Mouse (Mus musculus) retina, embryonic 14.5 days (tissue): ENCODE measurements at regions not wholly inside any gene's neighbourhood (a gene's known extent, or its start where the extent isn't known, plus 50 kb on each side); places are given as distances from the start of the nearest gene placed in this dataset.

Experiments used
- DNase-seq: peaks from one replicate; pipeline ENCODE4 v3.0.0-alpha.2; 2015; ENCODE audit warnings: low spot score

- no peak for DNase-seq
Measured at GRCm38 (mm10) chr13:51299047-51299760, 109.2 kb upstream of the S1pr3 start.

DNA sequence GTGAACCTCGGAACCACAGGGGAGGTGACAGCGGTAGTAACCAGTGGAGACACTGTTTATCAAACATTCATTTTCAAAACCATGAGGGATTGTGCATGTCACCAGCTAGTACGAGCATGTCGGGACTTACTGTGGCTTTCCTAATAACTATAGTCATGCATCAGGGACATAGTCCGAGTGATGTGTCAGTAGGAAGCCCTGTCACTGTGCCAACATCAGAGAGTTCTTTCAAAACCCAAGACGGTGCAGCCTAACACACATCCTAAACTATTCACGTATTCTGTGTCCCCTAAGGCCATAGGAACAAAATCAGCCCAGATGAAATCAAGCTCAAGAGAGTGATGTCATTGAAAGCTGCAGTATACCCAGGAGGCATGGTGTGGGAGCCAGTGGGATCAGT, 107.0 kb upstream of the S1pr3 start:
- no peak for DNase-seq

- DNase-seq = no peak
Measured at GRCm38 (mm10) chr13:51303112-51303511, 105.3 kb upstream of the S1pr3 start.

DNA sequence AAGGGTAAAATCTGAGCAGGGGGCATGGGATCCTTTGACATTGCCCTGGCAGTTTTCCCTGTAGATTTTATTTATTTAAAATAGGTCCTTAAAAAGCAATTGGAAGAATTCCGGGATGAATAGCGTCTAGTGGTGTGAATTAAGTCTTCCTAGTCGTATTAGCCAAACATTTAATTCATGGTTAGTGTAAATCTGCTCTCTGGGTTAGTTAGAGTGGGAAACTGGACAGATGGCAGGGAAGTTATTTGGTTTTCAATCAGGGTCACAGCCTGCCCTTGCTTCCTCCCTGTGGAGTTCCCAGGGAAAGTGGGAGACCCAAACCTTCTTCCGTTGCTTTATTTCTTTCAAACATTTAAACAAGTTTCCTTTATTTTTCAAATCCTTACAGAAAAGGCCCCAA, 103.8 kb upstream of the S1pr3 start:
- DNase-seq = no peak

- no peak for DNase-seq
Measured at GRCm38 (mm10) chr13:51309446-51309845, 99.0 kb upstream of the S1pr3 start.

DNA sequence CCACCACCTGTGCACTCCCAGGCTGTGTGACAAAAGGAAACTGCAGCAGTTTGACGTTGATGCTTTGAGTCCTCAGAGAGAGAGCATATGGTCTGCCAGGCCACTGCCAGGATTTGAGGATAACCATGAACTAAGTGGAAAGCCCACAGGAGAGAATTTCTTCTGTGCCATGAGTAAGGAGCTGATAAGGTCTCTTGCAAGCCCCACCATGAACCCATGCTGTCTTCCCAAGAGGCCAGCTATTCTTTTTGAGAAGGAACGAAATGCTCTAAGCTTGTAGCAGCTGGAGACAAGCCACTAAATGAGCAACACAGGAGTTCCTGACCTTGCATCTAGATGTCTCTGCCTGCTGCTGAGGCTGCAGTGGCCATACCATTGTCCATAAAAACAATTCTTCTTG, 98.4 kb upstream of the S1pr3 start:
- no peak for DNase-seq

GRCm38 (mm10) chr13:51311679-51312255, 96.7 kb upstream of the S1pr3 start:
- DNase-seq = no peak

- DNase-seq = peak; percentile 38
Measured at GRCm38 (mm10) chr13:51313129-51313850, 95.1 kb upstream of the S1pr3 start.

DNA sequence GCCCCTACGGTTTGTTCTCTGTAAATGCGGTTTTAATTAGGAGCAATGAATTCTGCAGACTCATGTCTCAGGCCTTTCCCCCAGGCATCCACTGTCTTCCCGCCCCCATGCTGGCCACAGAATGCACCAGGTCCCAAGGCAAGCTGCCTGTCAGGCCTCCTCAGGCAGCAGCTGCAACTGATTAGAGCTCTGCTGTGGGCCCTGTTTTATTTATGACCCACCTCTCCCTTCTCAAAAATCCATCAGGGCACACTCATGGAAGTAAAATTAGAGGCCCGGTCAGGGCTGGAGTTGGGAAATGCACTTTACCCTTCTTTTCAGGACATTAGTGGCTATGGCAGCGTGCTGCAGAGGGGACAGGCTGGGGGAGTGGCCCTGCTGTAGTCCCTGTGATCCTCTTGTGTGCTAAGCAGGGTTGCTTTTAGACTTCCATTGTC, 93.9 kb upstream of the S1pr3 start:
- DNase-seq = peak; percentile 76

DNA sequence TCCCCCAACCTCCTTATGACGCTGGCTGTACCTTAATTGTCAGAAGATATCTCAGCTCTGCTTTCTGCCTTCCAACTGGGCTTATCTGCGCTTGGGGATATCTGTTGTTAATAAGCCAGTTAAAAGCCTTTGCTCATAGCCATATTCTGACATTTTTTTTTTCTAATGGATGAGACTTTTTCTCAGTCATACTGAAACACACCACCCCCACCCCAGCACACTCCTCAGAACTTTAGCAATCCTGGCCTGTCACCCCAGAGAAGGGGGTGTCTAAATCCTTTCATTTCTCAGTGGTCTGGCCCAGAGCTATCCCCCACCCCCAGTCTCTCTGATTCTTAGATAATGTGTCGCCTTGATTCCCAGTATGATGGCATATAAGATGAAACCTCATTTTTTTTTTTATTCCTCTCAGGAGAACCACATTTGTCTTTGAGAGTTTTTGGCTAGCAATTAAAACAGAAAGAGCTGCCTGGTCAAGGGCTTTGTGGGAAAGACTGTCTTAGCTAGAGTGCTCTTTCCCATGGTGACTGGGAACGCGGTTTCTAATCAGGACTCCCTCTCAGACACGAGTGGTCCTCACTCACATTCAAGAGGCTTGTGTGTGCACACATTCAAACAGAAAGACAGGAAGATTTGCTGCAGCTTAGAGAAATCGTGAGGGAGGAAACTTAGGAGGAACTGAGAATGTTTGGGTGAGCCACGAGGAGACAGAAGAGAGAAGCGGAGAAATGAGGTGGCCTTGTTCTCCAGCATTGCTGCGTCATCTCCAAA, 93.2 kb upstream of the S1pr3 start:
- DNase-seq = no peak

- no peak for DNase-seq
Measured at GRCm38 (mm10) chr13:51315779-51316041, 92.7 kb upstream of the S1pr3 start.

DNA sequence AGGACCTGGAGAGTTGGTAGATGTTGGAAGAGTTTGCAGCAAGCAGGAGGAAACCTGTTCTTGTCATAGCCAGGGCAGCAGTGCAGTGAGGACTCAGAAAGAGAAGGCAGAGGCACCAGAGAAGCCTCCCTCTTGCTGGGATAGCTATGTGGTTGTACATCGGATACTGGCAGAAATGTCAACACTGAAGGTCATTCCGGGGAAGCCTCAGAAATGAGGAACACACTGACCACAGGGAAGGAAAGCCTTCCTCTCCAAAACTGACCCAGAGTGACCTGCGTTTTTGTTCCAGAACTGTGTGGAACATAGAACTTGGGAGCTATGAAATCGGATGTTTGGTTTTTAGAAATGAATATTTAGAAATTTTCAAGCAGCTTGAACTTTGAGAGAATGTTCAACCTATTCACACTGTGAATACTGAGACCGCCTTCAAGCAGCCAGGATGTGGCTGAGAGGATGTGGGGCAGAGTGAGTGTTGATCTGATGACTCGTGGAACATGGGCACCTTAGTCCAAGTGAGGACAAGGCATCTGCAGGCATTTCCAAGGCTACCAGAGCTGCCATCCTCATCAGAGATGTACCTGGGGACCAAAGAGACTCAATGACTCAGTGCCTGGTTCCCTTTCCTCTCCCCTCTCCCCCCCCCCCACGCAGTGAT, 85.3 kb upstream of the S1pr3 start:
- DNase-seq = no peak

GRCm38 (mm10) chr13:51324714-51325113, 83.7 kb upstream of the S1pr3 start:
- no peak for DNase-seq

DNA sequence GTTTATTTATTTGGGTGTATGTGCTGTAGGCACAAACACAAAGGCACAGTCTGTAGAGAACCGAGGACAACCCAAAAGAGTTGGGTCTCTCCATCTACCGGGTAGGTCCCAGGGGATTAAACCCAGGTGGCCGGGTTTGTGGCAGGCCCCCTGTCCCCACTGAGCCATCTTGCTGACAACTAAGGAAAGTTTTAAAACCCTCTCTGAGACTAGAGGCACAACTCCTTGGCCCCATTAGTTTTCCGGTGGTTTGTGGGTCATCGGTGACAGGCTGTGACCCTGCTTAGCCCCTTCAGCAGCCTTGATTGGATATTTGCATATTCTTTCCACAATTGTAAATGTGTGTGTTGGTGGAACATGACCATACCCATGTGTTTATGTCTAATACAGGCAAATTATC, 83.1 kb upstream of the S1pr3 start:
- no peak for DNase-seq

DNA sequence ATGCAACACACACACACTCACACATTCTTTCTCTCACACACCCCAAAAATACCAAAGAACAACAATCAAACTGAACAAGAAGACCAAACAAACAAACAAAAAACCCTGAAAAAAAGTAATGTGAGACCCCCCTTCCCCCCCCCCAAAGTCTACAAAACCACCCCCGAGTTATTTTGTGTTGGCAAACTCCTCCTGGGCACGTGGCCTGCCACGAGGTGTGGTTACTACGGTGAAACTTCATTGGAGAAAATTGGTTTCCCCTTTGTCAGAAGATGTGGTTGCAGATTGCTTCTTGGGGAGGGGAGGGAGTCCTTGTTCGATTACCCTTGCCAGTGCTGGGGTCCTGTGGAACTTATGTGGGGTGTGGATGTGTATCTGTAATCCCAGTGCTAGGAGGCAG, 82.3 kb upstream of the S1pr3 start:
- no peak for DNase-seq

DNA sequence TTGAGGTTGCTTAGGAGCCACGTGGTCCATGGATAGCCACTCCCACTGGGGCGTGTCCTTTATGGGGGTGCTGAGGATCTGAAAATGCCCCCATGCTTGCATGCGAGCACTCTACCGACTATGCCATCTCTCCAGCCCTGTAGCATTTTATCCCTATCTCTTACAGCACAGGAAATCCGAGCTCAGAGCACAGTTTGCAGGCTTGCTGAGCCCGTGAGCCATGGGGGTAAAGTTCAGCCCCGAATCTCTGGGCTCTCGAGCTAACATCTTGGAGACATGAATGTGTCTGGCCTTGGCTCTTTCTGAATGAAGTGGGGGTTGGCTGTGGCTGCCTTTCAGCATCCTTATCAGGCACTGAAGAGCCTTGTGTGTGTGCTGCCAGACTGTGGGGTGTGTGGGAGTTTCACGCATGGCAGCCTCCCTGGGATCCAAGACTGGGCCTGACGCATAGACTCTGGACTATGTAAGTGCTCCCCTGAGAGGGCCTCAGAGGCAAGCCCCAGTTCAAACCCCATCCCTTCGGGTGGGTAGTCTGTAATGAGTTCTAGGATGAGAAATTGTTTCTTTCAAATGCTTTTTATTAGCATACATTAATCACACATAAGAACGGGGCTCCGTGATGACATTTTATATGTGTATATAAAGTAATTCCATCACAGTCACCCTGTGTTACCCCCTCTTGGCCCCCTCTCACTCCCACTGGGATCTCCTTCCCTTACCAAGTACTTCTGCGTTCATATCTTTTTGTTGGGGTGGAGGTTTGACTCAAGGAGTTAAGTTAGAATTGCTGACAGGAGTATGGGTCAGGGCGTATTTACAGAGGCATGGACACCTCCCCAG, 80.1 kb upstream of the S1pr3 start:
- no peak for DNase-seq

GRCm38 (mm10) chr13:51328971-51329346, 79.5 kb upstream of the S1pr3 start:
- no peak for DNase-seq

- no peak for DNase-seq
Measured at GRCm38 (mm10) chr13:51329717-51330116, 78.7 kb upstream of the S1pr3 start.

- no peak for DNase-seq
Measured at GRCm38 (mm10) chr13:51332271-51332670, 76.2 kb upstream of the S1pr3 start.

GRCm38 (mm10) chr13:51333481-51333880, 75.0 kb upstream of the S1pr3 start:
- no peak for DNase-seq

DNA sequence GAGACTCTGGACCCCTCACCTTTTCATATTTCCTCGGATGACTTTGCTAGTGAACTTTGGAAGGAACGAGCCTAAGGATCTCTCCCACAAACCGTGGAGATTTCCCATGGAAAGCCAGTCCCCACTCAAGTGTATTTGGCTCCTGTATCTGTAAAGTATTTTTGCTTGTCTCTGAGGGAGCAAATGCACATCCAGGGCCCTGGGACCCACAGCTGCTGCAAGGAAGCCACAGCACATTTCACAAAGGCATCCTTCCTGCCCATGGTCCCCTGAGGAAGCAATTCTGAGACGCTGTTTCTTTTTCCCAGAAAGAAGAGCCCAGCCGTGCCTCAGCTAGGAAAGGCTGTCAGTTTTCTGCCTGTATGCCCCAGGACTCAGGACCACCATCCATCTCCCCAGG, 71.7 kb upstream of the S1pr3 start:
- DNase-seq = no peak
